Mouse (Mus musculus): Measurements from ENCODE around the gene Nbl1.

The Nbl1 gene

DNA sequence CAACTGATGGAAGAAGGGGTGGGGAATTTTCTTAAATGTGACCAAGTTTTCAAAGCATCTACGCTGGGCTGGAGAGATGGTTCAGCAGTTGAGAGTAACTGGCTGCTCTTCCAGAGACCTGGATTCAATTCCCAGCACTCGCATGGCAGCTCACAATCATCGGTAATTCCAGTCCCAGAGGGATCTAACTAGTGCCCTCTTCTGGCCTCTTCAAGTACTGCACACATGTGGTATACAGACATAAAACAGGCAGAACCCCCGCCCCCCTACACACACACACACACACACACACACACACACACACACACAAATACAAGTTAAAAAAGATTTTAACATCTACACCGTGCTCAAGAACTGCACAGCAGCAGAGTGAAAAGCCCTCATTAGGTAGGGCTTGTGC is 22.9 kb upstream of the Nbl1 start:
- POLR2A ChIA-PET, result interaction anchor here in 3 of 4 experiments (0.6 to 3.1 kb wide), 10 partner anchors 9 to 940 kb away, joined by 3 to 17 read pairs (median 4); partner anchors contain the start of genes Akr7a5 (in 1 of the 3), Minos1 (in 1 of the 3) and Pqlc2 (in 1 of the 3)
- CTCF ChIA-PET, result interaction anchor here (0.6 to 2.2 kb wide), 49 partner anchors 8 to 1749 kb away, joined by 3 to 13 read pairs (median 3); partner anchors contain the start of genes Minos1 (in 2 of the 4), Akr7a5 (in 1 of the 4), Nbl1 (in 1 of the 4) and Pqlc2 (in 1 of the 4)

DNA sequence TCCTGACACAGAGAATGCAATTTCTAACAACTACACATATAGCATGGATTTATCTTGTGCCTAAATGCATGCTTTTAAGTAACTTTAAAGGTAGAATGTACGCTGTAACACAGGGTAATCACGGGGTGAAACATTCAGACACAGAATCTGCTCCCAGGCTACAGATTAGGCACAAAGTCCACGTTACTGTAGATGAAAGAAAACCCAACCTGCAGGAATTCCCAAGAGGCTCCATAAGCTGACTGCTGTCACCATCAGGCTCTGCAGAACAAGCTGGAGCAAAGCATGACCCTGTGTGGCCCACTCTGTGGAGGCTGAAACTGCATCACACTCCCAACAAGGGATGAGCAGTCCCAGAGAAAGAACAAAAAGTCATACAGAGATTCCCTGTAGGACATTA is 19.7 kb upstream of the Nbl1 start:
- POLR2A ChIA-PET, result interaction anchor here in 2 of 4 experiments (1.2 to 2.8 kb wide), 3 partner anchors 10 to 86 kb away, joined by 3 to 17 read pairs (median 4); partner anchors contain the start of gene Minos1 (in 1 of the 2)
- CTCF ChIA-PET, result interaction anchor here in 3 of 4 experiments (0.5 to 1.7 kb wide), 5 partner anchors 11 to 199 kb away, joined by 3 to 15 read pairs (median 4); partner anchors contain the start of gene Otud3 (in 1 of the 3)

DNA sequence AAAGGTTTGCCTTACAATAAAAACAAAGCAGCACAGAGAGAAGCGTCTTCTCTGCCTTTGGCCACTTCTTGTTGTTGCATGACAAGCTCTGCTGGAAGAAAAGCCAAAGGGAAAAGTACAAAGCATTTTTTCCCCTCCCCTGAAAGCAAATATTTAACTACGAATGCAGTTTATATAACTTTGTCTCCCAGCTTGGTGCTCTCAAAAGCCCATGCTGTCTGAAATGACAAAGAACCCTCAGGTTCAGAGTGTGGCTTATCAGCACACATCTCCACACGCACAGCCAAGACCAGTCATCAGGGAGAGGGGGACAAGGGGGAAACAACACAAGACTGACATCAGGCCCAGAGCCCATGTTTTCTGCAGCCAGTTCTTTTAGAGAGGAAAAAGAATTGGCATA is 18.6 kb upstream of the Nbl1 start:
- ChIA-PET POLR2A (interaction anchor here in 2 of 4 experiments (0.7 to 2.8 kb wide), 9 partner anchors 9 to 199 kb away, joined by 3 to 17 read pairs (median 3); partner anchors contain the start of genes Minos1 (in 2 of the 2), Akr7a5 (in 1 of the 2), Capzb (in 1 of the 2) and Pqlc2 (in 1 of the 2)), CTCF (interaction anchor here in 2 of 4 experiments (0.7 to 1.7 kb wide), 5 partner anchors 10 to 198 kb away, joined by 3 to 4 read pairs (median 3); partner anchors contain the start of gene Otud3 (in 1 of the 2))

DNA sequence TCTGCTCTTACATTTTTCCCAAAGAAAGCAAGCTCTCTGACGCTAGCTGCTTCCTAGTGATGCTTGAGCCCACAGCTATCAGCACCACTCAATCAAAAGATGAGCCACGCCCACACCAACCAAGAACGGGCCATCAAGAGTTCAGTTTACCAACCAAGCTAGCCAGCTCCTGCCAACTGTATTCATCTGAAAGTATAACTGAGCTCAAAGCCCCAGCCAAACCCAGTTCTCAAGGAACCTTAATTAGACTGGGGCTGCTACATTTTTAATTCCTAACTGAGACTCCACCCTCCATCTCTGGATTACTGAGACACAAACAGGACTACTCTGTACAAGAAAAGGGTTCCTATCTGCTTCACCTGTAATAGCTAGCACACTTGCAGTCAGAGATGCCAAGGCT is 18.1 kb upstream of the Nbl1 start:
- ChIA-PET POLR2A (interaction anchor here in 2 of 4 experiments (0.7 to 2.8 kb wide), 9 partner anchors 11 to 200 kb away, joined by 3 to 17 read pairs (median 3); partner anchors contain the start of genes Minos1 (in 2 of the 2), Akr7a5 (in 1 of the 2), Capzb (in 1 of the 2) and Pqlc2 (in 1 of the 2)), CTCF (interaction anchor here in 3 of 4 experiments (0.6 to 1.7 kb wide), 4 partner anchors 10 to 147 kb away, joined by 3 to 4 read pairs (median 3); no protein-coding TSS in a partner anchor)

DNA sequence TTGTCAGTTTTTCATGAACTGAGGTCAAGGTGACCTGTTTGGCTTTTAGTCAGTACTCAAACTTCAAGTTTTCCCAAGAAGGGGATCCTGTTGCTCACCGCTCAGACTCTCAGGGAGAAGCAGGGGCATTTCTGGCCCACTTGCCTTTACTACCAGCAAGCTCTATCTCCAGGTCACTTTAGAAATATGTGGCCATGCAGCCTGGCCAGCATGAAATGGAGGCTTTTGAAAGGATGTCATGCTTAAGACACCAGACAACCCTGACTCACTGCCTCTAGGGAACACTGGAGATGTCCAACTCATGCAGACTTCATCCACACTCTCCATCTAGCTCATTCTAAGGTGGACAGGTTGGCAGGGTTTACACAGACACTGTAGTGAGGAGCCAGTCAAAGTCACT is 12.7 kb upstream of the Nbl1 start:
- CTCF ChIA-PET, result interaction anchor here in 1 of 4 experiments (1.5 kb wide), 1 partner anchor 116 kb away, joined by 4 read pairs; no protein-coding TSS in a partner anchor
- POLR2A ChIA-PET, result no interaction called here

DNA sequence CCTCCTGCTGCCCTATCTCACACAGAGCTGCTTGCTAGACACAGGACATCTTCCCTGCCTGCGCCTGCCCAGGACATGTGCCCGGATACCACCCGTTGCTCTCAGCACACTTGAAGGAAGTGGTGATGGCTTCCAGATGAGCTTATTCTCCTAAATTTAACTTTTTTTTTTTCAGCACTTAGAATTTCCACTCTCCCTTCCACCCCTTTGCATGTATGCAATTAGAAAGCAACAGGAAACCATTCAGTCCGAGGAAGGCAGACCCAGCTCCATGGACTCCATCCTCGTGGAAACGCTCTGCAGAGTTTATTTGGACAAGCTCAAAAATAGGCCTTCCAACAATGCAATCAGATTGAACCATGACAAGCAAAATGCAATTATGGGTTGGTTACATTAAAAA is 8.8 kb upstream of the Nbl1 start:
- CTCF ChIA-PET, result interaction anchor here (0.6 to 1.4 kb wide), 9 partner anchors 8 to 235 kb away, joined by 3 to 4 read pairs (median 3); partner anchors contain the start of gene Nbl1 (in 1 of the 4)
- POLR2A ChIA-PET, result interaction anchor here in 3 of 4 experiments (0.7 to 3.6 kb wide), 10 partner anchors 9 to 160 kb away, joined by 3 to 19 read pairs (median 4); partner anchors contain the start of genes Nbl1 (in 2 of the 3) and Minos1 (in 1 of the 3)

DNA sequence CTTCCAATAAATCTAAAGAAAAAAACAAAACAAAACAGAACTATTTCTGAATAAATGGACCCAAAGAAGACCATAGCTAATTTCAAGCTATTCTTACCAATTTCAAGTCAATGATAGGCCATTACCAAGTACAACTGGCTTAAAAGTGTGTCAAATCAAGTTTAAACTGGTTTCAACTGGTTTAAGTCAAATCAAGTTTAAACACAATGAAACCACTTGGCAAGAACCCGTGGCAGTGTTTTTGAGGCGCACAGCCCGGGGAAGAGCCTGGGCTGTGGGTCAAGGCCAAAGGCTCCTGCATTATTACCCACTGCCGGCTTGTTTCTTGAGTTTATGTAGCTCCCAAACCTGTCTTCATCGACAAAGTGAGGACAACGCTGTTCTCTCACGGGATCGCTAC is 7.5 kb upstream of the Nbl1 start:
- POLR2A ChIA-PET, result interaction anchor here in 3 of 4 experiments (0.9 to 3.6 kb wide), 10 partner anchors 8 to 151 kb away, joined by 3 to 19 read pairs (median 4); partner anchors contain the start of genes Nbl1 (in 2 of the 3) and Minos1 (in 1 of the 3)
- CTCF ChIA-PET, result interaction anchor here in 3 of 4 experiments (0.9 to 1.4 kb wide), 4 partner anchors 8 to 230 kb away, joined by 3 to 4 read pairs (median 4); partner anchors contain the start of gene Nbl1 (in 1 of the 3)

DNA sequence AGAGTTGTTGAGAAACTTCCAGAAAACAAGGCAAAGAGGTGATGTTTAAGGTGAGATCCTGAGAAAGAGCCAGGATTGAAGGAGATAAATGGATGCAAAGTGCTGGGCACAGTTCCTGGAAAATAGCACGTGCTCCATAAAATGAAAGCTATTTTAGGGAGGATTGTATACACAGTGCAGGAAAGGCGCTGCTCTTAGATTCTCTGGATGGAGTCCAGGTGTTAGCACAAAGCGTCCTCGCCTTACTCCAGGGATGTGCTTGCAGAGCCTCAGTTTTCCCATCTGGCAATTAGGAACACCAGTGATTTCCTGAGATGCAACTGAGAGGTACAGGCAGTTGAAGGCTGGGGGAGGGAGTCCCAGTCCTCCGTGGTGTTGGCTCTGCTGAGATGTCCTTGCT is 3.4 kb upstream of the Nbl1 start:
- POLR2A ChIA-PET, result no interaction called here
- CTCF ChIA-PET, result no interaction called here

DNA sequence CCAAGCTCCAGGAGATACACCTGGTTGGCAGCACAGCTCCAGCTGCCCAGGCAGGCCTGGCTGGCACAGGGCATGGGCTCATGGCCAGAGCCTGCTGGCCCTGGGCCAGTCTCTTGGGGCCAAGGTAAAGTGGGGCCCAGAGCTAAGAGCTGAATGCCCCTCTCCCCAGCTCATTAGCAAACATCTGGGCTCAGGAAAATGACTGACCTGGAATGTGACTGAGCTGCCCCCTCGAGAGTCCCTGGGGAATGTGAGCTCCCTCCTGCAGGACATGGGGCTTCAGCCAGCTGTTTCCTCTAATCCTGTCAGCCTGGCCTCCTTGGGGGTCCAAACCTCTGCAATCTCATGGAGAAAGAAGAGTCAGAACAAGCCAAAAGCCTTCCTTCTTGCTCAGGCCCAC is 2.6 kb upstream of the Nbl1 start:
- CTCF ChIA-PET, result interaction anchor here in 2 of 4 experiments (0.8 to 1.1 kb wide), 3 partner anchors 20 to 215 kb away, joined by 3 to 4 read pairs (median 3); partner anchors contain the start of genes Akr7a5 (in 1 of the 2) and Pqlc2 (in 1 of the 2)
- POLR2A ChIA-PET, result interaction anchor here in 1 of 4 experiments (1.6 kb wide), 1 partner anchor 21 kb away, joined by 7 read pairs; no protein-coding TSS in a partner anchor

DNA sequence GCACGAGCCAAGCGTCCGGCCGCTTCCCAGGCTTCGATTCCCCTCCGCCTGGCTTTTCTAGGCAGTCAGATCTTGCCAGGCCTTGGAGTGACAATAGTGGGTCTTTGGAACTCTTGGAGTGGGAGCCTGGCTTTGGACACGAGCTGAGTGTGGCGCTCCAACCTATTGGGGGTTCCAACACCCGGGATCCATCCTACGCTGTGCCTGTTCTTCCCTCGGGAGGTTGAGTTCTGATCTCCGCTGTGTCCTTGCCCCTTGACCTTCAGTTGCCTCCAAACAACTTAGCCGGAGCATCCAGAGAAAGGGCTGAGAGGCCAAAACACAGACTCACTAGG is 370 bp upstream of the Nbl1 start:
- ChIA-PET CTCF (interaction anchor here in 3 of 4 experiments (0.6 to 2.7 kb wide), 8 partner anchors 8 to 1105 kb away, joined by 3 to 9 read pairs (median 4); no protein-coding TSS in a partner anchor), POLR2A (interaction anchor here in 3 of 4 experiments (0.7 to 3.3 kb wide), 7 partner anchors 8 to 765 kb away, joined by 3 to 19 read pairs (median 4); partner anchors contain the start of gene Minos1 (in 1 of the 3))

DNA sequence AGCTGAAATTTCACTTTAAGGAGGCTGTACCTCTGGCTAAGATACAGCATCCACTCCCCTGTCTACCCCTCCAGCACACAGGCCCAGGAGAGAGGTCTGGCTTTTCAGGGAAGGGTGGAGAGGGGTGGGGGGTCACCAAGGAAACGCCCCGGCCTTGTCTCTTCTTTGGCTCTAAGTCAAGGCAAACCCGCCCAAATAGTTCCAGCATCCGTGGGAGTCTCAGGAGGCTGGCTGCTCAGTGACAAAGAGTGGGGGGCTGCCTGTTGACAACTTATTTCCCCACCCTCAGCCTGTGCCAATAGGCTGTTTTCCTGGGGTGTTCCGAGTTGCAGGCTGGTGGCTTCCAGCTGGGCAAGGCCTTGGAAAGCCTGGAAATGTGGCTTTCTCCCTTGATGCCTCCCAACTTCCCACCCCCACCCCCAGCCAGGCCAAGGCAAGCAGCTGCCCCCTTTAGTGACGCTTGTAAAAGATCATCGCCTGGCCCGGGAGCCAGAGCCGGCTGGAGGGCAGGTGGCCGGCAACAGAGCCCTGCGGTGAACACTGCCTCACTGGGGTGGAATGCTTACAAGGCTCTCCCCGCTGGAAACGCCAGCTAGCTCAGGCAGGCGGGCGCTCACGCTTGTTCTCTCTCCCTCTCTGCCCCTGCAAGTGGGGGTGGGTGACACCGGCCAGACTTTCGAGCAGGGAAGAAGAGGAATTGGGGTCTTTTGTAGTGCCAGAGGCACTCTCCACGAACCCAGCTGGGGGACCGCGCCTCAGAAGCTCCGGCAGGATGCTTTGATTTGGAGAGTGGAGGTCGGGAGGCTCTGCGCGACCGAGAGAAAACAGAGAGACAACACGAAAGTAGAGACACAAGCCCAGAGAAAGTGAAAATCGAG is 1.1 kb downstream of the Nbl1 start:
- CTCF ChIA-PET, result interaction anchor here in 3 of 4 experiments (0.5 to 2.7 kb wide), 16 partner anchors 9 to 343 kb away, joined by 3 to 9 read pairs (median 3); no protein-coding TSS in a partner anchor
- POLR2A ChIA-PET, result interaction anchor here in 3 of 4 experiments (0.6 to 3.3 kb wide), 17 partner anchors 9 to 1546 kb away, joined by 3 to 19 read pairs (median 4); partner anchors contain the start of genes Minos1 (in 2 of the 3), Akr7a5 (in 1 of the 3) and Pqlc2 (in 1 of the 3)

DNA sequence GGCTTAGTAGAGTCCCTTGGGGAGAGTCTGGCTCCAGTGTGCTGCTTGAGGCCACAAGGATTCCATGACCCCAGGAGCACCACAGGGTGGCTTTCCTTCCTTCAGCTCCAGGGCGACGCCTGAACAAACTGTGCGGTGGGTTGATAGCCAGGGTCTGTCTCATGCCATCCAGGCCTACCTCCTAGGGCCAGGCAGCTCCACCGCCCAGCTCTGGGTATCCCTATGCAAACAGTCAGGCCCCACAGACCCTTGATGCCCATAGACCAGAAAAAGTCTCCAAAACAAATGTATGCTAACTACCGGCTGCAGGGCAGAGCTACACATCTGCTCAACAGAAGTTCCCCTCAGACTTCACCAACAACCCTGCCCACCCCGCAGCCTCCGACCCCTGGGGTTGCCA is 1.7 kb downstream of the Nbl1 start:
- ChIA-PET CTCF (interaction anchor here in 2 of 4 experiments (0.6 to 1.7 kb wide), 13 partner anchors 9 to 246 kb away, joined by 3 to 5 read pairs (median 3); no protein-coding TSS in a partner anchor), POLR2A (interaction anchor here in 2 of 4 experiments (0.9 to 3.3 kb wide), 12 partner anchors 10 to 289 kb away, joined by 3 to 19 read pairs (median 3); partner anchors contain the start of genes Akr7a5 (in 1 of the 2), Minos1 (in 1 of the 2) and Pqlc2 (in 1 of the 2))

DNA sequence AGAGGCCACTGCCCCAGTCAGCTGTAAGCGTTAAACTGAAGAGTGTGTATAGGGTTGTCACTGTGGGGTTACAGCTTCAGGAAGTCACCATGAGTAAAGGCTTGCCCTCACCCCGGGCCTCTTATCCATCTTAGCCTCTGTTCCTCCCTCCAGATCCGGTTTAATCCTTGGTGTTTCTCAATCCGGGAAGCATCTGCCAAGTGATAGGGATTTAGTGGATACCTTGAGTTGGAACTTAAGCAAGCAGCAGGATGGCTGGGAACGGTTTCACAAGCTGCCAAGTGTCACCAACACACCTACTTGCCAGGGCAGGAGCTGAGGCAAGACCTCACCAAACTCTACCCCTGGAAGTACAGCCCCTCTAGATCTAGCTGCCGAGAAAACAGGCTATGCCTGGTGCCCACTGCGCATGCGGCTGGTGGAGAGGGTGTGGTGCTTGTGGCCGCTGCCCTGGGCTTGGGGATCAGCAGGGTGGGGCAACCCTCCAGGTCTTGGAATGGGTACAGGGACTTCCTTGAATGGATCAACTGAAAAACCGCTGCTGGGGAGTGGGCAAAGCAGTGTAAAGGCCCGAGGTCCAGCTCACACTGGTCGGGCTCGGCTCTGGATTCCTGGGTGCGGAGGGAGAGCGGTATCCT is 2.4 kb downstream of the Nbl1 start:
- POLR2A ChIA-PET, result interaction anchor here in 2 of 4 experiments (0.9 to 3.3 kb wide), 9 partner anchors 9 to 247 kb away, joined by 3 to 19 read pairs (median 3); no protein-coding TSS in a partner anchor
- CTCF ChIA-PET, result interaction anchor here in 2 of 4 experiments (0.6 to 2.0 kb wide), 10 partner anchors 8 to 247 kb away, joined by 3 to 5 read pairs (median 3); no protein-coding TSS in a partner anchor

DNA sequence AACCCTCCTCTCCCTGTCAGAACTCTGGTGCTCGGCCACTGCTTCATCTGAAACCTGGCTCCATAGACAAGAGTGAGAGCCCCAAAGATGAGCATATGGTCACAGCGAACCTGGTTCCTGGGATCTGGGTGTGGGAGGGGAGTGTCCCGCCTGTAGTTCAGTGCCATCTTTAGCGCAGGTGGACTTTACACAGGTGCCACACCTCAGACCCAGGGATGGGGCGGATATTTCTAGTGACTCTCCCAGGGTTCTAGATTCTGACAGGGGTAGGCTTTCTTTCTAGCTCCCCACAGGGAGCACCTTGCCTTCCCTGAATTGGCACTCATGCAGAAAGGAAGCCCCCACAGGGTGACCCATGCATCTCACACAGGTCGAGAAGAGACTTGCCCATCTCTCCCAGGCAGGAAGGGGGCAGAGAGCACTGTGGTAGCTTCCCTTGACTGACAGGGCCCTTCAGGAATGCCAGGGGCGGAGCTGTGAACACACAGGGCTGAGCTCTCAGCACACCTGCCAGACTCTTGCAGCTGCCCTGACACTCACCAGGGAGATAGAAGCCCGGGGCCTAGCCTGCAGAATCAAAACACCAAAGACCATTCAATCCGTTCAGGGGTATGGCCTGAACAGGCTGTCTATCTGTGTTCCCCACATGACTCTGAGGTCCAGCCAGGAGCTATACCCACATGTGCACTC is 3.7 kb downstream of the Nbl1 start:
- CTCF ChIA-PET, result interaction anchor here in 3 of 4 experiments (0.6 to 2.0 kb wide), 6 partner anchors 26 to 1237 kb away, joined by 3 to 5 read pairs (median 4); no protein-coding TSS in a partner anchor
- POLR2A ChIA-PET, result interaction anchor here in 1 of 4 experiments (0.6 kb wide), 1 partner anchor 520 kb away, joined by 3 read pairs; no protein-coding TSS in a partner anchor

DNA sequence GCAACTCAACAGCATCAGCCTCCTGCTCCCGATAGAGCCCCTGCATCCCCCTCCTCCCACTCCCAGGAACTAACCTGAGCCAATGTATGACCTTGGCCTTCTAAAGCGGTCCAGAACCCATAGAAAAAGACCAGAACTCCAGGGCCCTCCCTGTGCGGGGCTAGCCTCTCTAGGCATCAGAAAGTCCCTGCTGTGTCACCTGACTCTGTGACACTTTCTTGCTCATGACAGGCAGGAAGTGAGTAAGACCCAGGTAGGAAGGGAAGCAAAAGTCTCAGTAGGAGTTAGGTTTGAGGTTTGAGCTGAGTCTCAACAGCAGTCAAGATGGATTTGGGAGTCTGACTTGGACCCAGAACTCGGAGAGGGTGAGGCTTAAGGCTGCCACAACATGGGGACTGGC is 5.8 kb downstream of the Nbl1 start:
- CTCF ChIA-PET, result interaction anchor here in 2 of 4 experiments (1.2 to 2.1 kb wide), 4 partner anchors 9 to 250 kb away, joined by 3 to 7 read pairs (median 4); no protein-coding TSS in a partner anchor
- POLR2A ChIA-PET, result interaction anchor here in 1 of 4 experiments (0.6 kb wide), 1 partner anchor 36 kb away, joined by 3 read pairs; no protein-coding TSS in a partner anchor

DNA sequence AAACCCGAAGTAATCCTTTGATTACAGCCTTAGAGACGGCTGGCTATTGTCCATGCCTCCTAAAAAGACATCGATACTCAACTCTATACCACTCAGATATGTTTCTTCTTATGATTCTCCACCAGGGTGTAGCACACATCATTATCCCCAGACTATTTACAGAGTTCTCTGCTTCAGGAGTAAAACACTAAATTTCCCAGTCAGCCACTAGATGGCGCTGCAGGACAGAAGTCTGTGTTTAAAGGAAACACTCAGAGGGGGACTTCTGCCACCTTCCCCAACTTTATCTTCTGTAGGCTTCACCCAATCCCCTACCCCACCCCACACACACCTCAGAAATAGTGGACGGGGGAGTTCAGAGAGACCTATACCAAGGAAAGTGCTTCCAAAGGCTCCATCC is 6.8 kb downstream of the Nbl1 start:
- POLR2A ChIA-PET, result no interaction called here
- CTCF ChIA-PET, result interaction anchor here in 3 of 4 experiments (0.6 to 2.1 kb wide), 10 partner anchors 8 to 251 kb away, joined by 3 to 7 read pairs (median 3); no protein-coding TSS in a partner anchor
